Mouse (Mus musculus) lung, postnatal 36 days (tissue): Measurements from ENCODE around the gene Exoc7.
A peak's percentile ranks its signal among the peaks of the same experiment; 100 is the strongest.
"Not testable (repeated sequence)": the region's sequence is repeated elsewhere in the genome, so short reads cannot be mapped to it uniquely, and the experiment has no call there.

Source experiments
- DNase-seq: peaks from one replicate; pipeline ENCODE4 v3.0.0; 2022; ENCODE audit warnings: mixed read lengths

The Exoc7 gene

DNA sequence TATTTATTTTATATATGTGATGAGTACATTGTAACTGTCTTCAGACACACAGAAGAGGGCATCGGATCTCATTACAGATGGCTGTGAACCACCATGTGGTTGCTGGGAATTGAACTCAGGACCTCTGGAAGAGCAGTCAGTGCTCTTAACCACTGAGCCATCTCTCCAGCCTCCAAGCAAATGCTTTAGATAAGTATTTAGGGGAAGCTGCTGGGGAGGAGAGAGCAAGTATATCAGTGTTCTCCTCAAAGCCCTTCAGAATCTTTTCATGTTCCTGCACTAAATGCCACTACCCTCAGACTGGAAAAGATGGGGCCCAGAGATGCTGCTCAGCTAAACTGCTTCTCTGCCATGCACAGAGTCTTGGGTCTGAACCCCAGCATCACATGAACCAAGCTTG, 29.8 kb downstream of the Exoc7 start:
- DNase-seq = not testable (repeated sequence)

- DNase-seq = peak; percentile 96
These were observed 32.9 kb downstream of the Exoc7 start, which contains the start of gene Srp68 for GRCm38 (mm10) chr11:116274045-116274666. TSS of gene Srp68 (minus strand) at chr11:116274217.

DNA sequence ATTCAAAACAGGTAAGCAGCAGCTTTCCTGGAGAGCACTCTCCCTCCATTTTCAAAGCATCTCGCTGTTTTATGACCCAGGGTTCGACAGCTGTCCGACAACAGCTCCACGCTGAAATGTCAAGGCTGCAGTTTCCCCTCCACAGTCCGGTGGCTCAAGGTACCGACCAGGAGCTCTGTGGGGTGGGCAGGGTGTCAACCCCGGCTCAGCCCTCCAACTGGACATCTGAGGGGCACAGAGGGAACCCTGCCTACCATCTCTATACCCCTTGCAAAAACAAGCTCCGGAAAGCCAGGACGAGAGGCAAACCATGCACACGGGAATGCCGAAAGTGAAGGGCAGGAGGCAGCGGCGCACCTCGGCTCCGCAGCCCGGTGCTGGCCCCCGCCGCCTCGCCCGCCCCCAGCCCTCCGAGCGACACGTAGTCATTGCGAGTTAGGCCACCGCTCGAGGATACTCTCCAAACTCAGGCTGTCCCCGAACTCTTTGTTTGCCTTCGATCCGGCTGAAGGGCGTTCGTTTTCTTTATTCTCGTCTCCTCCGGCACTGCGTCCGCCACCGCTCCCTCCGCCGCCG, 33.5 kb downstream of the Exoc7 start:
- no peak for DNase-seq

DNA sequence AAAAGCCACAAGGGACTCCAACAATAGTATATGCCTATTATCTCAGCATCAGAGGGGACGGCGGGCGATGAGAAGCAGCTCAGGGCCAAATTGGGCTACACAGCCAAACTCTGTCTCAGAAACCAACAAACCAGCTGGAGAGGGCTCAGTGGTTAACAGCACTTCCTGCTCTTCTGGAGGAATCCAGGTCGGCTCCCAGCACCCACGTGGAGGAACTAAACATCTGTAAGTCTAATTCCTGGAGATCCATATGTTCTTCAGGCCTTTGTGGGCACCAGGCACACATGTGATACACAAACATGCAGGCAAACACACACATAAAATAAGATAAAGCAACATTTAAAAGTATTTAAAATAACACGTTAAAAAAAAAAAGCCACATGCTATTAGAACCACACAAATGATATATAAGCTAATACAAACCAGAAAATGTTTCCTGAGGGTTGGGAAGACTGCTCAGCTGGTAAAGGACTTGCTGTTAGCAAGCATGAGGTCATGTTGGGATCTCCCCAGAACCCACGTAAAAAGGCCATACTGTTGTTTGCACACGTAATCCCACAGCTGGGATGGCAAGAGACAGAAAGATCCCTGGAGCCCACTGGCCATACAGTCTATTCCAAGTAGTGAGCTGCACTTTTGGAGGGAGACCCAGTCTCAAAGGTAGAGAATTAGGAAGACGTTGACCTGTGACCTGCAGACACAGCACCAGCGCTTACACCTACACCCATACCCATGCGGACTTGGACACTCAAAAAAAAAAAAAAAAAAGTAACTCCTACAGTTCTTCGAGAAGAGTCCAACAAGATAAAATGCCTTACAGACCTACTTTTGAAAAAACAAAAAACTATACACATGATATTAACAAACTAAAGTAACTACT, 34.2 kb downstream of the Exoc7 start:
- no peak for DNase-seq

GRCm38 (mm10) chr11:116269560-116269959, 37.5 kb downstream of the Exoc7 start:
- no peak for DNase-seq

DNA sequence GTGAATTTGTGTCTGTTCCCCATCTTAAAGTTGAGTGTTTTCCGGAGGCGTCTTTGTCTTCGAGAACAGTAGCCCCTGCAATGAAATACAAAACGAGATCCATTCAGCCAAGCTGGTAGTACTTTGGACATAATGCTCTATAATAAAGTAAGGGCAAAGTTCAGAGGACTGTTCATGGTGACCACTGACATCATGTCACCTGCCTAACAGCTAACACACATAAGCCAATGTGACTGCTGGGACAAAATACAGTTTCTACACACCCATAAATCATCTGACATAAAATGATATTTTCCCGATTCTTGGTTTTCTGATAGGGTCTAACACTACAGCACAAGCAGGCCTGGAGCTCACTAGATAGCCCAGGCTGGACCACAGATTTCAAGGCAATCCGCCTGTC, 38.7 kb downstream of the Exoc7 start:
- DNase-seq = no peak

DNA sequence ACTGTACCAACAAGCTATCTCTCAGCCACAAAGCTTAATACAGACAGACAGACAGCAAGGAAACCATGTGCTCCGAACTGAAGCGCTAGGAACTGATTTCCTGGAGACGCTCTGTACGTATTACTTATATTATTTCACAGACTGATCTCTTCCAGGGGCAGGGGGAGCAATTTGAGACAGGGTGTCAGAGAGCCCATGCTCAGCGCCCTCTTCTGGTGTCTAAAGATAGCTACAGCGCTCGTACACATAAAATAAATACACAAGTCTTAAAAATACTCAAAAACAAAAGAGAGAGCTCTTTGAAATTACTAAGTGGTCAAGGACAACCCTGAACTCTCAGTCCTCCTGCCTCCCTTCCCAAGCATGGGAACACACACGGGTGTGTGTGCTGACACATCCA, 39.4 kb downstream of the Exoc7 start:
- DNase-seq = no peak

GRCm38 (mm10) chr11:116265850-116266249, 41.2 kb downstream of the Exoc7 start:
- no peak for DNase-seq

DNA sequence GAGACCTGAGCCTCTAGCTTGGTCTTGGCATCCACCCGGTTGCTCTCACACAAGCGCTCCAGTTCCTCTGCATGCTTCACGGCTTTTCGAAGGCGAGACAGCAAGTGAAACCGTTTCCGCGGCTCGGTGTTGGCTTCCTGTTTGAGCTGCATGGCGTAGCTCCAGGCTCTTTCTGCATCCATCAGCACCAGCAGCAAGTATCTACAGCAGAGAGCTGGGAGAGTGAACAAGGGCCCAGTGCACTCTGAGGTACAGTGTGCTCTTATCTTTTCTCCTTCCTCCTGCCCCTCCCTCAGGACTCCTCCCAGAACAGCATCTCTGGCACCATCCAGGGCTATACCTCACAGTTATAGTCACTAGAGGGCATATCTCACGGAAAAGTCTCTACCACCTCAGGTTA, 41.7 kb downstream of the Exoc7 start:
- DNase-seq = no peak

DNA sequence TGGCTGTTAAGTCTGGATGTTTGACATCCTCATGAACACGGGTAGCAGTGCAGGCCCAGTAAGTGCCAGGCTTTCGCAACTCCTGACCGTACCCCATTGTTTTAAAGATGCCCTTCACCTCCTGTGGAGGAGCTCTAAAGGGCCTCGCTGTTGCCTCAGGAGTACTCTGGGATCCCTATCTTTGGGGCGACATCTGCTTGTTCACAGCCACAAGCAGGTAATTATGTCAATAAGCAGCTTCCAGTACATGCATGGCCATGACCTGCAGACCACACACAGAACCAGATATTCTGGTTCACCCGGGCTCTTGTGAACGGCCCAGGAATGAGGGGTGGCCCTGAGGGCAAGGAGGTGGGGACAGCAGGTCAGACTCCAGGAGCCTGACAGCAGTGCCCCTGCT, 46.8 kb downstream of the Exoc7 start:
- peak; percentile 83 for DNase-seq

GRCm38 (mm10) chr11:116259461-116259860, 47.6 kb downstream of the Exoc7 start:
- DNase-seq = no peak

DNA sequence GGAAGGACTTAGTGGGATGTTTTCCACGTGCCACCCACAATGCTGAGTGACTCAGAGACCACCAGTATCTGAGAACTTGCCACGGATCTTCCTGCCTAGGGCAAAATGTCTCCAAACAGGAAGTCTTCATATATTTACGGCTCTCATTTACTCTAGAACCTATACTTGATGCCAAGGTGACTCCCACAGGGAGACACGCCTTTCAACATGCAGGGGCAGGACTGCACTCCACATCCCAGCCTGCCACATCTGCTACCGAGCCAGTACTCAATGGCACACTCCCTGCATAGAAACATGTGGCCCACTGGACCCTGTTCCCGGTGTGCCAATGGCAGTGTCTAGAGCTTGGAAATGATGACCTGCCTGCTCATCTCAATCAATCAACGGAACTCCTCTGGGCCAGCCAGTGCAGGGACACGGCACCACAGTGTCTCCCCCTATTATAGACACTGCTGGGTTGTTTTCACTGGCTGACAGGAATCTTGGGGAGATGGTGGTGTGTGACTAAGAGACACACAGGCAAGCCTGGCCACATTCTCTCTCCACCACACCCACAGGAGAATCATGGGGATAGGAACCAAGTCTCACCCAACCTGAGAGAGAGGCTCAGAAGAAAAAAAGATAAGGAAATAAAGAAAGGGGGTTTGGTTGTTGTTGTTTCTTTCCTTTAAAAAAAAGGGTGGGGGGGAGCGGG, 50.9 kb downstream of the Exoc7 start:
- no peak for DNase-seq

- DNase-seq = no peak
These were observed 51.7 kb downstream of the Exoc7 start for GRCm38 (mm10) chr11:116255090-116255981.

- peak; percentile 70 for DNase-seq
These were observed 52.4 kb downstream of the Exoc7 start for GRCm38 (mm10) chr11:116254627-116255026.

DNA sequence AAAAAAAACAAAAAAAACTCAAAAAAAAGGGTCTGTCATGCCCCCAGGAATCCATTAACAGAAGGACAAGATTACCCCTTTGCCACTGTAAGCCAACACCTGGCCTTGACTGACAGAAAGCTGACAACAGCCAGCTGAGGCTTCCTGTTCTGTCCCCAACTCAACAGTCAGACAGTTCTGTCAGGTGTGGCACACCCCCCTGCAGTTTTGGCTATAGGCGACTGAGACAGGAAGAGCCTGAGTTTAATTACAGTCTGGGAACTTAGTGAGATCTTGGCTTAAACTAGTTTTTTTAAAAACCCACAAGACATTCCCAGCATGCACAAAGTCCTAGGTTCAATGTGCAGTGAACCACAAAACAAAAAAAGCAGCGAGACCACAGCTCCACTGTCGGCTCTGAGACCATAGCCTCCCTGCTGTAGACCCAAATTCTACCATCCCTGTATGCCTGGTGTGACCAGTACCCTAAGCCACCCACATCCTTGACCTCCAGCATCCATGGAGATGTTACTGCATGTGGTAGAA, 53.9 kb downstream of the Exoc7 start:
- no peak for DNase-seq

GRCm38 (mm10) chr11:116250898-116251297, 56.1 kb downstream of the Exoc7 start:
- DNase-seq = no peak

DNA sequence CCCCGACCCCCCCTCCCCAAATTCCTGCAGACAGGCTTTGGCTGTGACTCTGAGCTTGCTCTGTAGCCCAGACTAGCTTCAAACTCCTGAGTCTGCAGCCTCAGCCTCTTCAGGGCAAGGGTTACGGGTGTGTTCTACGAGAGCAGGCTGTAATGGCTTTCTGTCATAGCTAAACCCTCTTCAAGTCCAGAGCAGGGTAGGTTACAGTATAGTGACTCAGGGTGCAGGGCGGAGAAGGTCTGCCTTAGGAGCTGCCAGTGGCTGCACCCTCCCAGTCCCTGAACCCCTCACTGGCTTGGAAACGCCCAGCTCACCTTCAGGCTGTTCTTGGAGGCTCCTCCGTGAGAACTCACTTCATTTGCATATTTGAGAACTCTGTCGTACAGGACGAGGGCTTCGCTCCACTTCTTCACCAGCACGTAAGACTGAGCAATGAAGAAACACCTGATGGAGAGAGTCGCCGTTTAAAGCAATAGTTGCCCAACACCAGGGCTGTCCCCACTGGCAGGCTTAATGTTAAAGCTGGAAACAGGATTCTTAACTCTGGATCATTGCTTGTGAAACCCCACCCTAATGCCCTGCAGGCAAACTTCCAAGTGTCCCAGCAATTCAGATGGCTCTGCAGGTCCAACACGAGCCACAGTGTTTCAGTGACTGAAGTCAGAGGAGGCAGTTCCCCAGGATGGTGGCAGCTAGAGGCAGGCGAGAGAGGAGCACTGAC, 59.4 kb downstream of the Exoc7 start:
- peak; percentile 23 for DNase-seq

GRCm38 (mm10) chr11:116245616-116246015, 61.4 kb downstream of the Exoc7 start:
- DNase-seq = no peak

DNA sequence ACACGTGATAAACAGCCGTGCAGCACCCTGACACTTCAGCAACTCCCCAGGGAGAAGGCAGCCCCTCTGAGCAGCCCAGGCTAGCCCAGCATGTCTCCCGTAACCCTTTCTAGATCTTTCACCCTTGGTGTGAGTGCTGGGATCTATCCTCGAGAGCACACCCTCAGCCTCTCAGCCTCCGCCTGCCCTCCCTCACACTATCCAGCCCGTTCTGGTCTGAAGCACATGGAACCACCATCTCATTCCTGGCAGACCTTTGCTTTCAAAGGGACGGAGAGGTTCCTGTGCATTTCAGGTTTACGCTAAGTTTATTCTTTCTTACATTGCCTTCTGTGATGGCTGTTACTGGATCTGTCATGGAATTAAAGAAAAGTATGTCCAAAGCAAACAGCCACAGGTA, 62.5 kb downstream of the Exoc7 start:
- DNase-seq = no peak

GRCm38 (mm10) chr11:116241744-116242235, 65.2 kb downstream of the Exoc7 start:
- DNase-seq = no peak

DNA sequence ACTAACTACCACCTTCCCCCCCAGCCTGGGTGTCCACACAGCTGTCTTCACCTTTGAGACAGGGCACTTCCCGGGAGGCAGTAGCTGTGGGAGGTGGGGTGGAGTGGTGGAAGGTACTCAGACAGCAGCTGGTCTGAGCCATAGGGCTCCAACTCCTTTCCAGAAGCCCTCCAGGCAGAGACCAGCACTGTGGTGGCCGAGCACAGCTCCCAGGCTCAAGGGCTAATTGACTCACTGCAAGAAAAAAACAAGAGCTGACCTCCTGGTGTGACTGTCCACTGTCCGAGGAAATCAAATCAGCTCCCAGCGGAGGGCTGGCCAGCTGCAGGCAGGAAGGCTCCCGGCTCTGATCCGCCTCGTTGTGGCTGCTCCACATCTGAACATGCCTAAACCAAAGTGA, 67.2 kb downstream of the Exoc7 start:
- no peak for DNase-seq
